Mouse (Mus musculus) fat pad, adult 2 months (tissue): ENCODE data around the gene Alg6.

ENCODE experiments used
- DNase-seq: peaks from one replicate; pipeline ENCODE4 v3.0.0-alpha.2; 2011; ENCODE audit warnings: low read depth, low spot score; ENCODE audit errors: extremely low read depth

The Alg6 gene

DNA sequence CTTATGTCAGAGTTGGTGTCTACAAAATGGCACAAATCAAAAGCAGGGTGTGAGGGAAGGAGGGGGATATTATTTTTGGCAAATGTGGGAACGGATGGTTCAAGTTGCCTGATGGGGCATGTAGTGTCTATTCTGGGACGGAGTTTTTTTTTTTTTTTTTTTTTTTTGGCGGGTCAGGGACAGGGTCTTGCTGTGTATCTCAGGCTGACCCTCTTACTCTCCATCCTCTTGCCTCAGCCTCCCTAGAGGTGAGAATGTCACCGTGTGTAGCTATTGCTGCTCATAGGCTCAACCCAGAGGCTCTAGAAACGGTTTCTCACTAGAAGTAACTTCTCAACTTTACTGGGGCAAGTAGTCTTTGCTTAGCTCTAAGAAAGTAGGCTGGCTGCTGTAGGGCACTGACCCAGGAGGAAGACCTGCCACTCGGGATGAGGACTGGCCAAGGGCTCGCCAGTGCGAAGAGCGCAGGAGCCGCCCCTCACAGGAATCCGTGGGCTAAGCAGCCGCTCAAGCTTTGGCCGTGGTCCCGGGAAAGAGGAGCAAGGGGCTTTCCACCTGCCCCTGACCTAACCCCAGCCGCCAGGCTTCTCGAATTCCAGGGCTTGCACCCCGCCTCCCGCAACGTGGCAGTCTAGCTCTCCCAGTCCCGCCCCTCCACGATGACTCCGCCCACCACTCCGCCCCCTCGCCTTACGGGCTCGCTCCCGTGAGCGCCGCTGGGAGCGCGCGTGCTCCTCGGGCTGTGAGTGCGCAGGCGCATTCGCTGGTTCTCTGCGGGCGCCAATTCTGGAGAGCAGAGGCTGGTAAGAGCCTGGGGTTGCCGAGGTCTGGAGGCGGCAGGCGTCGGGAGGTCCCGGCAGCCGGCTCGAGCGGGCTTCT, at the start of gene Alg6:
Gene Alg6 (plus strand): TSS at position 761 of the 879 bp plus-strand sequence.
- DNase-seq = peak; percentile 10

DNA sequence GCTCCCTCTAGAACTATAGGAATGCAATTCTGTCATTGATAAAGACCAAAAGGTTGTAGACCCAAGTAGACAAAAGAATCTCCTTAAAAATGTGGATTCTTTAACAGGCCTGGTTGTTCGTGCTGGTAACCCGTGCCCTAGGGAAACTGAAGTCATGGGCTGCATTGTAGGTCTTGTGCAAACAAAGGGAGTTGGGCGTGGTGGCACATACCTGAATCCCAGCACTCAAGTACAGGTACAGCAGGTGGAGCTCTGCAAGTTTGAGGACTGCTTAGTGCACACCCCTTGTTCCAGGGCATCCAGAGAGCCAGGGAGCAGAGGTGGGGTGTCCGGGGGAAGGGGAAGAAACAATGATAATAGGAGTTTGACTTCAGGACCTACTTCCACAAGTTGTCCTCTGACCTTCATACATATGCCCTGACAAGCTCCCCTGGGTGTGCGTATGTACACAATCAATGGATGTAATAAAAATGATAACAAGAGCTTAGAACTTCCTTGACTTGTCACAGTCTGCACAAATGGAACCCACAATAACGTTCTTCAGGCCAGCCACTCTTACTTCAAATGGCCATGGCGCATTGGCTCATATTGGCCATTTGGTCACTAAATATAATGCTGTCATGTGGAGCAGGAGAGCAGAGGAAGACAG, 45.1 kb upstream of the Alg6 start:
- DNase-seq = no peak

GRCm38 (mm10) chr4:99675191-99675590, 40.3 kb upstream of the Alg6 start:
- no peak for DNase-seq

DNA sequence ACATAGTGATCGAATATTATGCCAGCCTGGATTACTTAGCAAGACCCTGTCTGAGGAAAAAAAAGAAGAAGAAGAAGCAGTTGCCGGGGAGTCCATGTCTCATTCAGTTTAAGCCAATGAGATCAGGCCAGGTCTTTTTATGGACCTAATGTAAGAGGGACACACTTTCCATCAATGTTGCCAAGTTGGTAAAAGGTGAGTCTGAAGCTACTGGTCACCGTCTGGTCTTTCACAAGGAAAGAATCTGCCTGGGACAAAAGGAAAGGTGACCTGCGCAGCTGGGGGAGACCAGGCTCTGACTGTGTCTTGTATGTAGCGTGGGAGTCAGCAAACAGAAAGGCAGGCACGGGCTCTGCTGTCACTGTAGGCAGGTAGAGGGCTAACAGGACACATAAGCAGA, 31.5 kb upstream of the Alg6 start:
- DNase-seq = no peak

DNA sequence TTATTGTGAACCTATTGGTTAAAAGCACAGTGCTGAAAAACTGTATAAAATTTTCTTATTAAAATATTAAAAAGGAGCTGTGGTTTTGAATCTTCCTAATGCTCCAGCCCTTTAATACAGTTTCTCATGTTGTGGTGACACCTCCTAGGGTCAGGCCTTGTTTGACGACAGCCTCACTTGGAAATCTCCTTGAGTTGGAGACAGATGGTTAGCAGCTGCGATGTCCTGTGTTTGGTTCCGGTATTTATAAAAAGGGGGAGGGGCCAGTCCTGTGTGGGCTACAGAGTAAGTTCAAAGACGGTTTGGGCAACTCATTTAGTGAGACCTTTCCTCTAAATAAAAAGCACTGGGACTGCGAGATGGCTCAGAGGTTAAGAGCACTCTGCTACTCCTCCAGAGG, 29.2 kb upstream of the Alg6 start:
- DNase-seq = no peak

DNA sequence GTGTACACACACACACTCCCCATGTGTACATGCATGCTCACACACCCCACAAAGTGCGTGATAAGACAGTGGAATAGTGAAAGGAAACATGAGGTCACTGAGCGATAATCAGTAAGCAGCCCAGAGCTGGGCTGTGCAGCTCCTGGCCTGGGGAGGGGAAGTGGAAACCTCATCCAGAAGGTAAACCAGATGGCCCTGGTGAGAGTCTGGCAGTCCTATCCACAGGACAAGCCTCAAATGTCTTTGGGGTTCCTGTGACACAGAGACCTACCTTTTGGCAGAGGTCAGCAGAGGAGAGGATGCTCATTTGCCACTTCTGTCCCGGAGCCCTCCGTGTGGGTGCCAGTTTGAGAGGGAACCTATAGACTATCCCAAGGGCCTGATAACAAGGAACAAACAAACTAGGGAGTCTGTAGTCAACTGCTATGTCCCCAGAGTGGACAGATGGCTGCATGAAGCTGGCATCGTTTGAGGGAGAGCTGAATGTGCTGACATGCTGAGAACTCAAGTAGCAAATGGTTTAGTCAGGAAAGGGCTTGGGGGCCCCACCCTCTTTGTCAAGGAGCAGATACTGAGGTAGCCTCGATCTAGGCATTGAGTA, 2.8 kb upstream of the Alg6 start:
- no peak for DNase-seq

- no peak for DNase-seq
These were observed 1.5 kb upstream of the Alg6 start for GRCm38 (mm10) chr4:99713971-99714370.

DNA sequence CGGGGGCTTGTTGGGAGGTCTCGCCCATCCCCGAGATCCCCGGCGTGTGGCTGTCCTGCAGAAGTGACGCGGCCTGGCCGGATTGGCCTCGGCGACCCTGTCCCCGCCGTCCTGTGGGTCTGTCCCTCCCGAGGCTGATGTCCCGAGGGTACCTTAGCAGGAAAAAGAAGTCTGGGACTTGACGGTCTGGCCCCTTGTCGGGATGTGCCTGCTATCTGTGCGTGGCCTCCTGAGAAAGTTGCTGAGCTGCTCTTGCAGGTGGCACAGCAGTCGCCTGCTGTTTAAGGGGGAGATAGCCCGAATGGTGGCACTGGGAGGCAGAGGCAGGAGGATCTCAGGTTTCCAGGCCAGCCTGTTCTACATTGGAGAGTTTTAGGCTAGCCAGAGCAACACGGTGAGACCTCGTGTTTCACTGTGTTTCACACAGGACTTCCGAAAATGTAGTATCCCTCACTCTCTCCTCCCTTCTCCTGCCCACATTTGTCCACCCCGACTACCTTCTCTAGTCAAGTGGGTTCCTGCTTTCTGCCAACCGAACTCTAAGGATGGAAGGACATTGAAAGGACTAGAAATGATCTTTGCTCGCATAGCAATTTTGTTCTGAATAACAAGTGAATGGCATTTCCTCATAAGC, 436 bp downstream of the Alg6 start:
- no peak for DNase-seq

GRCm38 (mm10) chr4:99717905-99718304, 2.4 kb downstream of the Alg6 start:
- DNase-seq = no peak

- DNase-seq = no peak
These were observed 8.9 kb downstream of the Alg6 start for GRCm38 (mm10) chr4:99724331-99724730.

GRCm38 (mm10) chr4:99725914-99726451, 10.5 kb downstream of the Alg6 start:
- no peak for DNase-seq

- no peak for DNase-seq
These were observed 24.4 kb downstream of the Alg6 start for GRCm38 (mm10) chr4:99739836-99740235.

- no peak for DNase-seq
These were observed 37.0 kb downstream of the Alg6 start for GRCm38 (mm10) chr4:99752426-99752825.

- no peak for DNase-seq
These were observed 50.8 kb downstream of the Alg6 start for GRCm38 (mm10) chr4:99766303-99766702.

- no peak for DNase-seq
These were observed 51.3 kb downstream of the Alg6 start for GRCm38 (mm10) chr4:99766753-99767152.

DNA sequence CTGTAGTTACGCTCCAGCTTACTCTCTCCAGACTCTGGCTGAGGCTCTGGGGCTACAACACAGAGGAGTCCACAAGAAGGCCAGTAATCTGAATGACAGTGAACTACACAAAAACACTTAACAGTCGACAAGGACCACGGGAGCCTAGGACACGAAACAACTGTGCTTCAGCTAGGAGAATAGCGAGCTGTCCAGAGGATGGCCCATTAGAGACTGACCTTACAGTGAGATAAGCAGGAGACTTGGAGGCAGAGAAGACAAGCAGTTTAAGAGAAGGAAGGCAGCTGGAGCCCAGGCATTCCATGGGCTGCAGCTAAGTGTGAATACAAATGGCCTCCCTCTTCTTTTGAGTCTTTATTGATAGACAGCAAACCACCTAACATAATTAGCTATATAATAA, 55.1 kb downstream of the Alg6 start:
- DNase-seq = no peak

GRCm38 (mm10) chr4:99773041-99773440, 57.6 kb downstream of the Alg6 start:
- DNase-seq = no peak

GRCm38 (mm10) chr4:99792365-99792764, 76.9 kb downstream of the Alg6 start:
- DNase-seq = no peak
